Mouse (Mus musculus) stomach, postnatal 0 days (tissue): ENCODE measurements around the gene Socs7. TPM values are rescaled to one million over a fixed set of nuclear protein-coding genes. Genes with fewer than 3 reads are reported as not detected.

ENCODE experiments used
- ATAC-seq: fragments of 200-750 bp; cut with Nextera tagmentation; 2 replicates; pipeline ENCODE4 v1.8.0; 2017; ENCODE audit not compliant: low FRiP score, low TSS enrichment
- DNase-seq: peaks from one replicate; pipeline ENCODE4 v3.0.0-alpha.2; 2016; ENCODE audit warnings: low spot score
- H3K27ac ChIP-seq: fragments of 300-500 bp; sonication (generic); replicated peaks from 2 replicates; pipeline ENCODE4 v1.5.1; 2014; ENCODE audit warnings: mild to moderate bottlenecking, control low read depth
- H3K27me3 ChIP-seq: fragments of 300-500 bp; sonication (generic); 2 replicates; pipeline ENCODE4 v1.6.1; 2014; ENCODE audit warnings: low read length; ENCODE audit not compliant: control insufficient read depth, insufficient read depth
- H3K36me3 ChIP-seq: fragments of 300-500 bp; sonication (generic); 2 replicates; pipeline ENCODE4 v1.6.1; 2014; ENCODE audit warnings: low read length, mixed read lengths; ENCODE audit not compliant: control insufficient read depth, insufficient read depth
- H3K4me1 ChIP-seq: fragments of 300-500 bp; sonication (generic); replicated peaks from 2 replicates; pipeline ENCODE4 v1.6.1; 2014; ENCODE audit warnings: antibody characterized with exemption; ENCODE audit not compliant: control insufficient read depth, insufficient read depth
- H3K4me2 ChIP-seq: fragments of 300-500 bp; sonication (generic); replicated peaks from 2 replicates; pipeline ENCODE4 v1.6.1; 2014; ENCODE audit warnings: low read depth, mild to moderate bottlenecking, control low read depth, moderate library complexity
- H3K4me3 ChIP-seq: fragments of 300-500 bp; sonication (generic); 2 replicates; pipeline ENCODE4 v1.5.1; 2014; ENCODE audit warnings: low read depth, low read length, control low read depth
- H3K9ac ChIP-seq: fragments of 300-500 bp; sonication (generic); 2 replicates; pipeline ENCODE4 v1.6.1; 2014; ENCODE audit warnings: mild to moderate bottlenecking, low read length, control low read depth, mixed read lengths
- H3K9me3 ChIP-seq: fragments of 300-500 bp; sonication (generic); 2 replicates; pipeline ENCODE4 v1.6.1; 2016; ENCODE audit warnings: low read length; ENCODE audit not compliant: control insufficient read depth
- CTCF ChIP-seq: IDR thresholded peaks from 2 replicates; pipeline ENCODE4 v1.5.1; 2016; ENCODE audit warnings: antibody characterized with exemption, low read depth, mild to moderate bottlenecking, moderate library complexity
- EP300 ChIP-seq: optimal IDR thresholded peaks from 2 replicates; pipeline ENCODE3; 2016; ENCODE audit warnings: antibody characterized with exemption
- WGBS: fragments of 180-500 bp; shearing (Covaris S2); extraction: QIAGEN DNeasy Blood & Tissue Kit; methylation state at CpG from one replicate; pipeline ENCODE4 v1.1.7; 2014; 5-methylcytosine and 5-hydroxymethylcytosine counted together
- polyA plus RNA-seq: library from polyadenylated mRNA; unstranded; fragments of >200 nt; fragmentation: Nextera tagmentation; extraction: Ambion mirVana; gene quantifications from 2 replicates; pipeline ENCODE4 v1.2.1, GENCODE M21; 2015

The Socs7 gene
- polyA plus RNA-seq, 1 experiment from 2014 or later = 1.3 TPM

- H3K36me3 ChIP-seq = no peaks in the 10 kb centered on the region
- H3K4me1 ChIP-seq = 0 out of 2 replicates have a peak, but pooled peaks cover 3% of the 10 kb centered on the region
- H3K4me2 ChIP-seq = no peak overlapping the region
- no peaks in the 10 kb centered on the region for H3K9me3 ChIP-seq
- H3K27ac ChIP-seq = no peak overlapping the region
- 66% methylated on average over 9 of the region's 9 CpGs for WGBS
- H3K4me3 ChIP-seq = no peak overlapping the region
- DNase-seq = no peak
- H3K27me3 ChIP-seq = no peaks in the 10 kb centered on the region
- H3K9ac ChIP-seq = no peak overlapping the region
- ATAC-seq = no peak
- TF ChIP-seq CTCF (no peak), EP300 (no peak)
These were observed 15.1 kb upstream of the Socs7 start for GRCm38 (mm10) chr11:97347291-97347690.

- Histone ChIP-seq H3K27me3 (no peaks in the 10 kb centered on the region), H3K9me3 (no peaks in the 10 kb centered on the region), H3K4me3 (no peak overlapping the region), H3K4me2 (no peak overlapping the region), H3K36me3 (no peaks in the 10 kb centered on the region), H3K9ac (no peak overlapping the region), H3K27ac (peak overlapping the region; percentile 67), H3K4me1 (0 out of 2 replicates have a peak, but pooled peaks cover 3% of the 10 kb centered on the region)
- no peak for TF ChIP-seq CTCF
- TF ChIP-seq EP300 = no peak
- WGBS = 13% methylated on average over 2 of the region's 2 CpGs
- DNase-seq (peak; percentile 87), ATAC-seq (peak; percentile 70)
These were observed 12.3 kb upstream of the Socs7 start for GRCm38 (mm10) chr11:97350035-97350434.

- WGBS = 72% methylated on average over 3 of the region's 3 CpGs
- no peak for TF ChIP-seq EP300
- TF ChIP-seq CTCF = no peak
- H3K36me3 ChIP-seq = no peaks in the 10 kb centered on the region
- H3K4me1 ChIP-seq = 0 out of 2 replicates have a peak, but pooled peaks cover 3% of the 10 kb centered on the region
- H3K27ac ChIP-seq = no peak within 1 kb of the TSS
- no peak for DNase-seq
- no peak within 1 kb of the TSS for H3K4me2 ChIP-seq
- no peak within 1 kb of the TSS for H3K9ac ChIP-seq
- no peaks in the 10 kb centered on the region for H3K27me3 ChIP-seq
- H3K4me3 ChIP-seq = no peak within 1 kb of the TSS
- no peak for ATAC-seq
- H3K9me3 ChIP-seq = no peaks in the 10 kb centered on the region
These were observed 10.2 kb upstream of the Socs7 start, which contains the start of gene Gpr179 for GRCm38 (mm10) chr11:97352027-97352684. Gpr179 (minus strand) TSS chr11:97352077.

GRCm38 (mm10) chr11:97352935-97353597 lies 9.3 kb upstream of the Socs7 start:
- Histone ChIP-seq H3K9ac (no peak overlapping the region), H3K27ac (no peak overlapping the region), H3K4me3 (no peak overlapping the region), H3K9me3 (no peaks in the 10 kb centered on the region), H3K36me3 (no peaks in the 10 kb centered on the region), H3K27me3 (no peaks in the 10 kb centered on the region), H3K4me1 (0 out of 2 replicates have a peak, but pooled peaks cover 3% of the 10 kb centered on the region), H3K4me2 (no peak overlapping the region)
- 51% methylated on average over 4 of the region's 4 CpGs for WGBS
- ATAC-seq (0 out of 2 replicates have a peak, but pooled peaks have one; percentile 41), DNase-seq (peak; percentile 45)
- no peak for TF ChIP-seq EP300
- TF ChIP-seq CTCF = no peak

GRCm38 (mm10) chr11:97354646-97355045 lies 7.7 kb upstream of the Socs7 start:
- Histone ChIP-seq H3K4me2 (no peak overlapping the region), H3K9ac (no peak overlapping the region), H3K36me3 (no peaks in the 10 kb centered on the region), H3K9me3 (no peaks in the 10 kb centered on the region), H3K4me1 (0 out of 2 replicates have a peak, but pooled peaks cover 3% of the 10 kb centered on the region), H3K27ac (no peak overlapping the region), H3K4me3 (no peak overlapping the region), H3K27me3 (no peaks in the 10 kb centered on the region)
- no peak for DNase-seq
- no peak for ATAC-seq
- WGBS = 80% methylated on average over 2 of the region's 2 CpGs
- no peak for TF ChIP-seq CTCF

GRCm38 (mm10) chr11:97355247-97355646 lies 7.1 kb upstream of the Socs7 start:
- no peaks in the 10 kb centered on the region for H3K27me3 ChIP-seq
- ATAC-seq (no peak), DNase-seq (no peak)
- 0 out of 2 replicates have a peak, but pooled peaks cover under 1% of the 10 kb centered on the region for H3K4me1 ChIP-seq
- no peak for TF ChIP-seq EP300
- no peak for TF ChIP-seq CTCF
- no peak overlapping the region for H3K4me3 ChIP-seq
- no peak overlapping the region for H3K4me2 ChIP-seq
- no peak overlapping the region for H3K27ac ChIP-seq
- no peak overlapping the region for H3K9ac ChIP-seq
- 83% methylated on average over 7 of the region's 7 CpGs for WGBS
- no peaks in the 10 kb centered on the region for H3K9me3 ChIP-seq
- H3K36me3 ChIP-seq = no peaks in the 10 kb centered on the region
